Mouse (Mus musculus) common myeloid progenitor, adult 5-6 weeks (primary cell): ENCODE results near the gene Maml2. TPM values are rescaled to one million over a fixed set of nuclear protein-coding genes. Genes with fewer than 3 reads are reported as not detected.

ENCODE experiments used
- total RNA-seq: library from RNA; stranded (forward); fragments of 200-1000, 187-1606 nt; gene quantifications from 2 replicates; pipeline ENCODE4 v1.2.3, GENCODE M21; 2017

Gene Maml2
- total RNA-seq, 1 experiment from 2014 or later, result 3.0 TPM

Other genes starting within 250 kb of the Maml2 start
- 13.2 and 14.7 TPM in 2 replicates for gene Jrkl, start 52.1 kb upstream of the Maml2 start, total RNA-seq
- gene Ccdc82, start 51.0 kb upstream of the Maml2 start, total RNA-seq, result 39.3 and 49.8 TPM in 2 replicates
- not detected in 2 replicates for gene Gm17571, start 148.8 kb downstream of the Maml2 start, total RNA-seq